Mouse (Mus musculus): ENCODE results near the gene Il13ra2.
"Not testable (repeated sequence)": the region's sequence is repeated elsewhere in the genome, so short reads cannot be mapped to it uniquely, and the experiment has no call there.

Gene Il13ra2

DNA sequence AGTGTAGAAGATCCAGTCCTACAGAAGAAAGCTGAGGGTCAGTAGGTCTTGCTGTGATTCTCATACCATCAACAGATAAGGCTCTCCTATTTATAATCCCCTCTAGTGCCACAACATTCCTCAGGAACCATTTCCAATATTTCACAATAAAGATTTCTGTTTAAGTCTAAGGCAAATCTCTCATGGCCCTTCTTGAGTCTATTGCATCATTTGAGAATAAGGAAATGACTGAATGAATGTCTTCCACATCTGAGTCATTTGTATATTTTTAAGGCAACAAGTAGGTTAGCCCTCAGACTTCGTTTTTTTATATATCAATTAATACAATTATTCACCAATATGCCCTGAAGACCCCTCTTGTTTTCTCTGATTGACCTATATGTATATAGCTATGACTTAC lies at the start of gene Il13ra2:
Gene Il13ra2, minus strand, starts transcription at position 64 of the 400 bp plus-strand sequence.
- Histone ChIP-seq H3K27me3 (ENCODE audit: control insufficient read depth, insufficient read depth, low read length, poor library complexity, severe bottlenecking) (no peaks in the 10 kb centered on the region), H3K36me3 (ENCODE audit: control insufficient read depth, insufficient read depth, low read length, poor library complexity, severe bottlenecking) (no peaks in the 10 kb centered on the region)
- DNase-seq (ENCODE audit: low read depth, low spot score) = no peak

DNA sequence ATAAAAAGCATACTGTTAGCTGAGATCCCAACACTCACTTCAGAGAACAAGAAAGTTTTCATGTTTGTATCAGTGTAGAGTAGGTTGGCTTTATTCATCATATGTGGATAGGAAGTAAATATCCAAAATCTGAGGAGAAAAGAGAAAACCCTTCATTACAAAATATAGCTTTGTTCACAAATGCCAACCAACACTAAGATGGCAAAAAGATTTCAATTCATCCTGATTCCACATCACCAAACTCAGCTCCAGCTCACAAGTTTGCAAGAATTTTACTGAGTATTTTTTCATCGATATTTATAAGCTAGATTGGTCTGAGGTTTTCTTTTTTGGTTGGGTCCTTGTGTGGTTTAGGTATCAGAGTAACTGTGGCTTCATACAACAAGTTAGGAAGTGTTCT lies 24.6 kb upstream of the Il13ra2 start, which contains the start of gene Vmn1r239-ps:
Gene Vmn1r239-ps, minus strand, starts transcription at position 101 of the 400 bp plus-strand sequence.
- not testable (repeated sequence) for H3K36me3 ChIP-seq (ENCODE audit: control insufficient read depth, insufficient read depth, low read length, poor library complexity, severe bottlenecking); DNase-seq (ENCODE audit: low read depth, low spot score); H3K27me3 ChIP-seq (ENCODE audit: control insufficient read depth, insufficient read depth, low read length, poor library complexity, severe bottlenecking)

DNA sequence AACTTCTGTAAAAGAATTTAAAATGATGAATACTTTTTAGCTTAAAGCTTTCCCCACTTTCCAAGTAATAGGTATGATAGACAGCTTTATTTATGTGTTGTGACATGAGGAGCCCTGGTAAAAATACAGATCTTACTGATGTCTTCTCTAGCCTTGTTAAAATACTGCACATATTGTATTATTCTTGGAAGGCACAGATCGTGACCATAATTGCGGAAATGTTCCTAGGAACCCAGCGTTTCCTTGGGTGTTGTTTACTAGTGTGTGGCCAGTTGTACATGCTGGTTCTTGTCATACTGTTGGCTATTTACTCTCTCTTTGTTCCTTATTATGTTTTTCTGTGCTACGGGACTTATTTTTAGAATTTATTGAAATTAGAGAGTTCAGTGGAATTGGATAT lies 14.4 kb upstream of the Il13ra2 start:
- no peaks in the 10 kb centered on the region for H3K27me3 ChIP-seq (ENCODE audit: control insufficient read depth, insufficient read depth, low read length, poor library complexity, severe bottlenecking)
- no peak for DNase-seq (ENCODE audit: low read depth, low spot score)
- no peaks in the 10 kb centered on the region for H3K36me3 ChIP-seq (ENCODE audit: control insufficient read depth, insufficient read depth, low read length, poor library complexity, severe bottlenecking)

DNA sequence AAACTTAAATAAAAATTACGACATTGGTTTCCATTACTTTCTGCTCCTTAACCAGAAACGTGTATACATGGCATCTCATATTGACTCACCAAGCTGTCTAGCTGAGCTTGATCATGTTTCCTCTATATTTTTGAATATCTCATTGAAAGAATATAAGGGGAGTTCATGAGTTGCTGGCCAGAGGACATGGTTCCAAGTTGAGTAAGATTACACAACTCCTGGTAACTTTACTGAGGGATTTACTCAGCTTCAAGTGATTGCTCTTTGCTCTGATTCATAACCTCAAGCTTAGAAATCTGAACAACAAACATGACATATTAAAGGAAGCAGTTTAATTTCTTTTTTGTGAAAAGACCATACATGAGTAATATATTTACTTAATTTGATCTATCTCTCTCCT lies 6.4 kb upstream of the Il13ra2 start:
- H3K36me3 ChIP-seq (ENCODE audit: control insufficient read depth, insufficient read depth, low read length, poor library complexity, severe bottlenecking) = no peaks in the 10 kb centered on the region
- H3K27me3 ChIP-seq (ENCODE audit: control insufficient read depth, insufficient read depth, low read length, poor library complexity, severe bottlenecking) = no peaks in the 10 kb centered on the region
- DNase-seq (ENCODE audit: low read depth, low spot score) = no peak

DNA sequence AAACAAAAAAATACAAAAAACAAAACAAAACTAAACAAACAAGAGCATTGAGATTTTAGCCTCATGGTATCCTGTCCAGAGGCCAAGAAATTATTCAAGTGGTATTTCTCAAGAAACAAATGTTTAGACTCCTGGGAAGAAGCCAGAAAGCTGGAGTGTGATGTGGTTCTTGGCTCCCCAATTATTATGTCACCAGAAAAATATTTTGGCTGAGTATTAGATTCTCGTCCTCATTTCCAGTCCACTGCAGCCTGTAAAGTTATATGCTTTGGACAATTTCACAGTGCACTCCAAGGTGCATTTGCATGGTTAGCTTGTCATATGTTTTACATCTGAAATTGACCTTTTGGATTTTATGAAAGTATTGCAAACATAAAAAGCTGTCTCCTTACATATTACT lies 761 bp upstream of the Il13ra2 start:
- DNase-seq (ENCODE audit: low read depth, low spot score) = no peak
- Histone ChIP-seq H3K36me3 (ENCODE audit: control insufficient read depth, insufficient read depth, low read length, poor library complexity, severe bottlenecking) (no peaks in the 10 kb centered on the region), H3K27me3 (ENCODE audit: control insufficient read depth, insufficient read depth, low read length, poor library complexity, severe bottlenecking) (no peaks in the 10 kb centered on the region)

DNA sequence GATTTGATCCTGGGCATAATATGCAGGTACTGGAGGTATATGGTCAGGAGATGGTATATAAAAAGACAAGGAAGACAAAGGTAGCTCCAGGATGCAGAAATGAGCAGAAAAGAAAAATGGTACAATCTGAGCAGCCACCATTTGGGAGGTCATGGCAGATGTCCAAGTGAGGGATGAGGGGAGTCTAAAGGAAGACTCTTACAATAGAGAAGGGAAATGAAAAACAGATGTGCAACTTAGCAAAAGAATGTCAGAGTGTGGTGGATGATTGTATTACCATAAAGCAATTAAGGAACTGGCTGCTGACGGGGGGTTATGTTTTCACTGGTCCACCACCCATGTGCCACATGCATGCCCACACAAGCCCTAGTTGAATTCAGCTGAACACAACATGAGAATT lies 35.5 kb downstream of the Il13ra2 start:
- no peaks in the 10 kb centered on the region for H3K36me3 ChIP-seq (ENCODE audit: control insufficient read depth, insufficient read depth, low read length, poor library complexity, severe bottlenecking)
- no peak for DNase-seq (ENCODE audit: low read depth, low spot score)

DNA sequence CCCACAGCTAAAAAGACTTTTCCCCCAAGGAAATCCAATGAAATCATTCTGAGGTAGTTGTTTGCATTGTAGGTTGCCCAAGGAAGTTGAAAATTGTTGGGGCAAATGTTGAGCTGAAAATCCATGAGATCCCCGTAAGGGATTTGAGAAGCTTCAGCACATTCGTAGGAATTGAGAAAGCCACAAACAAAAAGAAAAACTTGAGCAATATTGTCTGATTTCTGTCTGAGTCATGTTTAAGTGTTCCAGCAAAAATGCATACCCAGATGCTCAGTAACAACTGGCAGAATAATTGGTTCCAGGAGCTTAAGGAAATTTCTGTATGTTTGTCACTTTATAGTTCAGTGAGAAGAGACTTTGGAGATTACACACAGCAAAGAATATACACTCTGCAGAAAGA lies 79.8 kb downstream of the Il13ra2 start:
- DNase-seq (ENCODE audit: low read depth, low spot score) = no peak
- Histone ChIP-seq H3K27me3 (ENCODE audit: control insufficient read depth, insufficient read depth, low read length, poor library complexity, severe bottlenecking) (no peaks in the 10 kb centered on the region), H3K36me3 (ENCODE audit: control insufficient read depth, insufficient read depth, low read length, poor library complexity, severe bottlenecking) (no peaks in the 10 kb centered on the region)

More for the DNA sequence above, 35.5 kb downstream of the Il13ra2 start:
- H3K27me3 ChIP-seq (ENCODE audit: control insufficient read depth, insufficient read depth, low read length, poor library complexity, severe bottlenecking) = no peaks in the 10 kb centered on the region
